Mouse (Mus musculus) neural tube, embryonic 15.5 days (tissue): ENCODE results near the gene Lyl1. TPM values are rescaled to one million over a fixed set of nuclear protein-coding genes. Genes with fewer than 3 reads are reported as not detected.

Experiments
- ATAC-seq: fragments of 200-750 bp; cut with Nextera tagmentation; 2 replicates; pipeline ENCODE4 v1.8.0; 2017; ENCODE audit warnings: mild to moderate bottlenecking, moderate TSS enrichment, moderate library complexity; ENCODE audit not compliant: low FRiP score
- H3K27ac ChIP-seq: fragments of 300-500 bp; sonication (generic); replicated peaks from 2 replicates; pipeline ENCODE4 v1.5.1; 2015; ENCODE audit warnings: mild to moderate bottlenecking, inconsistent platforms
- H3K27me3 ChIP-seq: fragments of 300-500 bp; sonication (generic); replicated peaks from 2 replicates; pipeline ENCODE4 v1.6.1; 2015; ENCODE audit warnings: inconsistent platforms
- H3K36me3 ChIP-seq: fragments of 300-500 bp; sonication (generic); 2 replicates; pipeline ENCODE4 v1.6.1; 2015; ENCODE audit warnings: inconsistent platforms
- H3K4me1 ChIP-seq: fragments of 300-500 bp; sonication (generic); 2 replicates; pipeline ENCODE4 v1.6.1; 2015; ENCODE audit warnings: inconsistent platforms
- H3K4me2 ChIP-seq: fragments of 300-500 bp; sonication (generic); 2 replicates; pipeline ENCODE4 v1.6.1; 2015; ENCODE audit warnings: inconsistent platforms, mild to moderate bottlenecking, moderate library complexity
- H3K4me3 ChIP-seq: fragments of 300-500 bp; sonication (generic); replicated peaks from 2 replicates; pipeline ENCODE4 v1.5.1; 2015; ENCODE audit warnings: mild to moderate bottlenecking, inconsistent platforms
- H3K9ac ChIP-seq: fragments of 300-500 bp; sonication (generic); replicated peaks from 2 replicates; pipeline ENCODE4 v1.6.1; 2015; ENCODE audit warnings: mild to moderate bottlenecking, inconsistent platforms
- H3K9me3 ChIP-seq: fragments of 300-500 bp; sonication (generic); replicated peaks from 2 replicates; pipeline ENCODE4 v1.6.1; 2016; ENCODE audit warnings: inconsistent platforms
- WGBS: fragments of 180-500 bp; shearing (Covaris S2); methylation state at CpG from one replicate; pipeline ENCODE4 v1.1.7; 2015; ENCODE audit warnings: mixed read lengths; 5-methylcytosine and 5-hydroxymethylcytosine counted together
- polyA plus RNA-seq: library from polyadenylated mRNA; unstranded; fragments of >200 nt; fragmentation: Nextera tagmentation; extraction: Ambion mirVana; gene quantifications from 2 replicates; pipeline ENCODE4 v1.2.1, GENCODE M21; 2015

The Lyl1 gene
- polyA plus RNA-seq = 3.1 and 6.1 TPM in 2 replicates

- Histone ChIP-seq H3K9ac (no peak within 1 kb of the TSS; the same call in 1 of the 2 replicates), H3K4me1 (peaks cover 32% of the 10 kb centered on the region), H3K4me3 (no peak within 1 kb of the TSS; the same call in 1 of the 2 replicates), H3K27me3 (peaks cover 41% of the 10 kb centered on the region), H3K36me3 (peaks cover 31% of the 10 kb centered on the region), H3K27ac (peak within 1 kb of the TSS; percentile 45), H3K9me3 (no peaks in the 10 kb centered on the region), H3K4me2 (peak within 1 kb of the TSS; percentile 19; the same call in 1 of the 2 replicates)
- no peak for ATAC-seq
- WGBS = 12% methylated on average over 34 of the region's 34 CpGs
Measured at GRCm38 (mm10) chr8:84700941-84701911, at the start of gene Lyl1. Lyl1 (plus strand) TSS chr8:84701457.

GRCm38 (mm10) chr8:84653092-84653631, 48.1 kb upstream of the Lyl1 start:
- peaks cover 27% of the 10 kb centered on the region for H3K4me1 ChIP-seq
- 0 out of 2 replicates have a peak, but pooled peaks cover 3% of the 10 kb centered on the region for H3K27me3 ChIP-seq
- no peak overlapping the region for H3K4me2 ChIP-seq
- no peak overlapping the region for H3K9ac ChIP-seq
- H3K4me3 ChIP-seq = no peak overlapping the region
- no peak overlapping the region for H3K27ac ChIP-seq
- 31% methylated on average over 9 of the region's 9 CpGs for WGBS
- H3K9me3 ChIP-seq = no peaks in the 10 kb centered on the region
- no peaks in the 10 kb centered on the region for H3K36me3 ChIP-seq
- no peak for ATAC-seq

- no peaks in the 10 kb centered on the region for H3K9me3 ChIP-seq
- H3K4me2 ChIP-seq = no peak overlapping the region
- H3K9ac ChIP-seq = no peak overlapping the region
- peak overlapping the region; percentile 76 for H3K27ac ChIP-seq
- H3K36me3 ChIP-seq = no peaks in the 10 kb centered on the region
- peaks cover 29% of the 10 kb centered on the region for H3K4me1 ChIP-seq
- no peak overlapping the region for H3K4me3 ChIP-seq
- ATAC-seq = no peak
- 36% methylated on average over 4 of the region's 4 CpGs for WGBS
- H3K27me3 ChIP-seq = 0 out of 2 replicates have a peak, but pooled peaks cover 3% of the 10 kb centered on the region
Measured at GRCm38 (mm10) chr8:84654597-84654996, 46.7 kb upstream of the Lyl1 start.

GRCm38 (mm10) chr8:84655336-84656190, 45.7 kb upstream of the Lyl1 start:
- Histone ChIP-seq H3K27ac (peak overlapping the region; percentile 76), H3K9ac (peak overlapping the region; percentile 39; the same call in 1 of the 2 replicates), H3K27me3 (0 out of 2 replicates have a peak, but pooled peaks cover 3% of the 10 kb centered on the region), H3K36me3 (no peaks in the 10 kb centered on the region), H3K9me3 (no peaks in the 10 kb centered on the region), H3K4me2 (peak overlapping the region; percentile 52), H3K4me1 (peaks cover 38% of the 10 kb centered on the region), H3K4me3 (peak overlapping the region; percentile 29)
- WGBS = 2% methylated on average over 15 of the region's 15 CpGs
- peak; percentile 58; the same call in 1 of the 2 replicates for ATAC-seq

GRCm38 (mm10) chr8:84656191-84656525, 45.1 kb upstream of the Lyl1 start:
- peak overlapping the region; percentile 39 for H3K9ac ChIP-seq
- H3K27ac ChIP-seq = peak overlapping the region; percentile 76
- peak overlapping the region; percentile 52 for H3K4me2 ChIP-seq
- under 1% methylated on average over 10 of the region's 10 CpGs for WGBS
- H3K27me3 ChIP-seq = 0 out of 2 replicates have a peak, but pooled peaks cover 3% of the 10 kb centered on the region
- ATAC-seq = no peak
- H3K4me3 ChIP-seq = peak overlapping the region; percentile 29
- peaks cover 43% of the 10 kb centered on the region for H3K4me1 ChIP-seq
- no peaks in the 10 kb centered on the region for H3K36me3 ChIP-seq
- no peaks in the 10 kb centered on the region for H3K9me3 ChIP-seq

GRCm38 (mm10) chr8:84656641-84657126, 44.6 kb upstream of the Lyl1 start:
- Histone ChIP-seq H3K9ac (peak overlapping the region; percentile 39), H3K9me3 (no peaks in the 10 kb centered on the region), H3K27ac (peak overlapping the region; percentile 76), H3K27me3 (0 out of 2 replicates have a peak, but pooled peaks cover 3% of the 10 kb centered on the region), H3K36me3 (no peaks in the 10 kb centered on the region), H3K4me3 (peak overlapping the region; percentile 29), H3K4me1 (peaks cover 46% of the 10 kb centered on the region), H3K4me2 (peak overlapping the region; percentile 52)
- ATAC-seq = no peak
- WGBS = 3% methylated on average over 23 of the region's 23 CpGs

GRCm38 (mm10) chr8:84657203-84657602, 44.1 kb upstream of the Lyl1 start:
- H3K27ac ChIP-seq = peak overlapping the region; percentile 76; the same call in 1 of the 2 replicates
- H3K36me3 ChIP-seq = no peaks in the 10 kb centered on the region
- no peak for ATAC-seq
- 0 out of 2 replicates have a peak, but pooled peaks cover 3% of the 10 kb centered on the region for H3K27me3 ChIP-seq
- no peak overlapping the region for H3K9ac ChIP-seq
- H3K4me3 ChIP-seq = no peak overlapping the region
- peak overlapping the region; percentile 52 for H3K4me2 ChIP-seq
- H3K9me3 ChIP-seq = no peaks in the 10 kb centered on the region
- peaks cover 52% of the 10 kb centered on the region for H3K4me1 ChIP-seq

- H3K36me3 ChIP-seq = no peaks in the 10 kb centered on the region
- H3K27me3 ChIP-seq = 0 out of 2 replicates have a peak, but pooled peaks cover 3% of the 10 kb centered on the region
- H3K9ac ChIP-seq = no peak overlapping the region
- H3K4me3 ChIP-seq = no peak overlapping the region
- H3K4me2 ChIP-seq = no peak overlapping the region
- no peaks in the 10 kb centered on the region for H3K9me3 ChIP-seq
- no peak for ATAC-seq
- peaks cover 52% of the 10 kb centered on the region for H3K4me1 ChIP-seq
- no peak overlapping the region for H3K27ac ChIP-seq
- WGBS = 51% methylated on average over 4 of the region's 4 CpGs
Measured at GRCm38 (mm10) chr8:84657680-84658079, 43.6 kb upstream of the Lyl1 start.

GRCm38 (mm10) chr8:84658951-84659350, 42.3 kb upstream of the Lyl1 start:
- no peaks in the 10 kb centered on the region for H3K9me3 ChIP-seq
- peaks cover 56% of the 10 kb centered on the region for H3K4me1 ChIP-seq
- 0 out of 2 replicates have a peak, but pooled peaks cover 3% of the 10 kb centered on the region for H3K27me3 ChIP-seq
- ATAC-seq = no peak
- no peak overlapping the region for H3K4me2 ChIP-seq
- H3K4me3 ChIP-seq = no peak overlapping the region
- no peak overlapping the region; the same call in 1 of the 2 replicates for H3K9ac ChIP-seq
- no peak overlapping the region for H3K27ac ChIP-seq
- no peaks in the 10 kb centered on the region for H3K36me3 ChIP-seq
- 90% methylated on average over 1 of the region's 1 CpGs for WGBS

- 3% methylated on average over 33 of the region's 33 CpGs for WGBS
- peak overlapping the region; percentile 70; the same call in 1 of the 2 replicates for H3K9ac ChIP-seq
- H3K4me2 ChIP-seq = peak overlapping the region; percentile 73
- no peaks in the 10 kb centered on the region for H3K9me3 ChIP-seq
- 0 out of 2 replicates have a peak, but pooled peaks cover 3% of the 10 kb centered on the region for H3K27me3 ChIP-seq
- peak overlapping the region; percentile 66 for H3K4me3 ChIP-seq
- ATAC-seq = no peak
- peaks cover 56% of the 10 kb centered on the region for H3K4me1 ChIP-seq
- no peaks in the 10 kb centered on the region for H3K36me3 ChIP-seq
- peak overlapping the region; percentile 85 for H3K27ac ChIP-seq
Measured at GRCm38 (mm10) chr8:84659936-84660818, 41.1 kb upstream of the Lyl1 start.
